Mouse (Mus musculus) kidney, embryonic 14.5 days (tissue): ENCODE results near the gene Cotl1. TPM values are rescaled to one million over a fixed set of nuclear protein-coding genes. Genes with fewer than 3 reads are reported as not detected.

Experiments used
- ATAC-seq: fragments of 200-750 bp; cut with Nextera tagmentation; 2 replicates; pipeline ENCODE4 v1.8.0; 2017; ENCODE audit warnings: moderate number of reproducible peaks, mild to moderate bottlenecking, moderate TSS enrichment, moderate library complexity; ENCODE audit not compliant: low FRiP score, low TSS enrichment
- H3K27ac ChIP-seq: fragments of 300-500 bp; sonication (generic); 2 replicates; pipeline ENCODE4 v1.5.1; 2014; ENCODE audit warnings: low read depth, mild to moderate bottlenecking, low read length, moderate library complexity, mixed read lengths
- H3K27me3 ChIP-seq: fragments of 300-500 bp; sonication (generic); 2 replicates; pipeline ENCODE4 v1.6.1; 2014; ENCODE audit warnings: mild to moderate bottlenecking, low read length; ENCODE audit not compliant: control insufficient read depth, insufficient read depth
- H3K36me3 ChIP-seq: fragments of 300-500 bp; sonication (generic); 2 replicates; pipeline ENCODE4 v1.6.1; 2014; ENCODE audit warnings: low read length, mixed read lengths; ENCODE audit not compliant: control insufficient read depth, insufficient read depth
- H3K4me1 ChIP-seq: fragments of 300-500 bp; sonication (generic); 2 replicates; pipeline ENCODE4 v1.6.1; 2014; ENCODE audit warnings: low read length, mixed read lengths; ENCODE audit not compliant: control insufficient read depth, insufficient read depth
- H3K4me2 ChIP-seq: fragments of 300-500 bp; sonication (generic); replicated peaks from 2 replicates; pipeline ENCODE4 v1.6.1; 2014; ENCODE audit warnings: low read depth, mild to moderate bottlenecking, low read length
- H3K4me3 ChIP-seq: fragments of 300-500 bp; sonication (generic); 2 replicates; pipeline ENCODE4 v1.5.1; 2014; ENCODE audit warnings: mild to moderate bottlenecking, low read length
- H3K9ac ChIP-seq: fragments of 300-500 bp; sonication (generic); 2 replicates; pipeline ENCODE4 v1.6.1; 2014; ENCODE audit warnings: low read depth, mild to moderate bottlenecking, low read length, moderate library complexity
- H3K9me3 ChIP-seq: fragments of 300-500 bp; sonication (generic); 2 replicates; pipeline ENCODE4 v1.6.1; 2016; ENCODE audit warnings: low read length; ENCODE audit not compliant: control insufficient read depth
- WGBS: fragments of 180-500 bp; shearing (Covaris S2); extraction: QIAGEN DNeasy Blood & Tissue Kit; methylation state at CpG from one replicate; pipeline ENCODE4 v1.1.7; 2014; 5-methylcytosine and 5-hydroxymethylcytosine counted together
- polyA plus RNA-seq: library from polyadenylated mRNA; unstranded; fragments of >200 nt; fragmentation: Nextera tagmentation; extraction: Ambion mirVana; gene quantifications from 2 replicates; pipeline ENCODE4 v1.2.1, GENCODE M21; 2014

Cotl1 gene
- 239 and 329 TPM in 2 replicates for polyA plus RNA-seq

DNA sequence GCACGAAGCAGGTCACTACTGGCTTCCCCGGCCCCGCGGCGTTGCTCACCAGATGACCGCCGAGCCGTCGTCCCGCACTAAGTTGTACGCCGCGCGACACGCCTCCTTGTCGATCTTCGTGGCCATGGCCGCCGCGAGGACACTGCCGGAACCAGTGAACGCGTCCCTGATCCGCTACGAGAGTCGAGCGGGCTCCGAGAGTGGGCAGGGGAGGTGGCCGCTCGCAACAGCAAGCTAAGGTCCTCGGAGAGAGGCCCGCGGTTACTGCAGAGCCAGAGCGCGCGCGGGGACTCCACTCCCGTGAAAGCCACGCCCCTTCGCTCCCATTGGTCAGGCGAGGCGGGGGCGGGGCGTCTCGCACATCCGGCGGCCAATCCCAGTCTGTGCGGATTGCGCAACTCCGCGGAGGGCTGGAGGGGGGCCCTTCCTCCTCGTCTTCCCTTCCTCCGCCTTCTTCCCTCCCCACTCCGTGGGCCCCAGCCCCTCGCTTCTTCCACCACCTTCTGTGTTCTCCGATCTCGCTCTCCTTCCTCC, at the start of gene Cotl1:
TSS of gene Cotl1 (minus strand) at position 270 of the 534 bp plus-strand sequence.
- H3K4me2 ChIP-seq = peak within 1 kb of the TSS; percentile 62
- peak within 1 kb of the TSS; percentile 47 for H3K9ac ChIP-seq
- peaks cover 30% of the 10 kb centered on the region for H3K4me1 ChIP-seq
- peak within 1 kb of the TSS; percentile 2; the same call in 1 of the 2 replicates for H3K27ac ChIP-seq
- WGBS = under 1% methylated on average over 50 of the region's 57 CpGs
- H3K27me3 ChIP-seq = 0 out of 2 replicates have a peak, but pooled peaks cover 2% of the 10 kb centered on the region
- H3K9me3 ChIP-seq = no peaks in the 10 kb centered on the region
- no peaks in the 10 kb centered on the region for H3K36me3 ChIP-seq
- peak; percentile 94 for ATAC-seq
- peak within 1 kb of the TSS; percentile 58 for H3K4me3 ChIP-seq

DNA sequence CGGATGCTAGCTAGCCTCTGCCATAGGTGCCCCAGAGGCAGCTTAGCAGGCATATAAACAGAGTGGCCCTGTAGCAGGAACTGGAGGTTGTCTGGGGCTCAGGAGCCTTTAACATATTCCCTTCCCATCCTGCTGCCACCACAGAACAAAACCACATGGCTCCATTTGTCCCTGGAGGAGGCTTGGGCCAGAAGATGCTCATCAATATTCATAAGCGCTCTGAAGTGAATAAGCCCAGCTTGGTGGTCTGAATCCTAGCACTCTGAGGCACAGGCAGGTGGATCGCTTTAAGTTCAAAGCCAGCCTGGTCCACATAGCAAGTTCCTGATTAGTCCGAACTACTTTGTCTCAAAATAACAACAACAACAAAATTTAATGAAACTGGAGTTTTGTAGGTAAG, 47.7 kb upstream of the Cotl1 start:
- ATAC-seq = no peak

DNA sequence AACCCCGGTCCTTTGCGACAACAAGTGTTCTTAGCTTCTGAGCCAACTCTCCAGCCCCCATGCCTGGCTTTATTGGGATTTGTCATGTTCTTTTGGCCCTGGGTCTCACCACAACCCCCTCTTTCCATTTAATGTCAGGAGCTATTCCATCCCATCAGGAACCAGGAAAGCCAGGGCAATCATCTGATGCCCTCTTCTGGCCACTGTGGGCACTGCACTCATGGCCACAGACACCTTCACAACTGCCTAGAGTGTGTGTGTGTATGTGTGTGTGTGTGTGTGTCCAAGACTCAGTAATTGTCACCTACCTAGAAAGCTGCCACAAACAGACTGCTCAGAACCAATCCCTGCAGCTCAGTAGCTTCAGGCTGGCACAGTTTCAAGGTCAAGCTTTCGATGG, 46.8 kb upstream of the Cotl1 start:
- Histone ChIP-seq H3K4me1 (no peaks in the 10 kb centered on the region), H3K4me2 (no peak overlapping the region), H3K4me3 (no peak overlapping the region), H3K9ac (no peak overlapping the region), H3K27ac (no peak overlapping the region), H3K36me3 (no peaks in the 10 kb centered on the region), H3K27me3 (no peaks in the 10 kb centered on the region), H3K9me3 (no peaks in the 10 kb centered on the region)
- WGBS = 95% methylated on average over 3 of the region's 3 CpGs
- no peak; the same call in 1 of the 2 replicates for ATAC-seq

More for the DNA sequence above, 47.7 kb upstream of the Cotl1 start:
- no peak overlapping the region for H3K4me2 ChIP-seq
- H3K9ac ChIP-seq = no peak overlapping the region
- no peaks in the 10 kb centered on the region for H3K4me1 ChIP-seq
- no peaks in the 10 kb centered on the region for H3K9me3 ChIP-seq
- 68% methylated on average over 4 of the region's 4 CpGs for WGBS
- no peaks in the 10 kb centered on the region for H3K27me3 ChIP-seq
- no peak overlapping the region for H3K27ac ChIP-seq
- H3K4me3 ChIP-seq = no peak overlapping the region
- no peaks in the 10 kb centered on the region for H3K36me3 ChIP-seq

DNA sequence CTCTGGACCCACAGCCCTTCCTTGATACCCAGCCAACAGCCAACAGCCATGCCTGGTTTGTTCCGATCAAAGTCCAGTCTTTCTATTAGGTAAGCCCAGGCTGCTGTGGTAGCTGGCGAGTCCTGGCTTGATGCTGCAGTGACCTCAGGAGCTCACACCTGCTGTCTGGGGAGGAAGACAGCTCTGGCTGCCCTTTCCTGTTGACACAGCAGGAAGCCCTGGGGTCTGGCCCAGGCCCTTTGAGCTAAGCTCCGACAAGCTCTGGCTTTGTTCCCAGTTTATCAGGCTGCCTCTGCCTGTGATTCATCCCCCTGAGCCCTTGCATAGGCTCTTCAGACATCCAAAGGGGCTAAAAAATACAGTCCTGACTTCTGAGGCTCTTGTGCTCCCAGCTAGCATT, 45.3 kb upstream of the Cotl1 start:
- 0 out of 2 replicates have a peak overlapping the region, but pooled peaks have one; percentile 47 for H3K27ac ChIP-seq
- no peak overlapping the region for H3K4me2 ChIP-seq
- 35% methylated on average over 3 of the region's 3 CpGs for WGBS
- H3K4me3 ChIP-seq = no peak overlapping the region
- no peaks in the 10 kb centered on the region for H3K27me3 ChIP-seq
- H3K9ac ChIP-seq = no peak overlapping the region
- no peaks in the 10 kb centered on the region for H3K9me3 ChIP-seq
- no peaks in the 10 kb centered on the region for H3K4me1 ChIP-seq
- no peaks in the 10 kb centered on the region for H3K36me3 ChIP-seq
- ATAC-seq = peak; percentile 45; the same call in 1 of the 2 replicates

DNA sequence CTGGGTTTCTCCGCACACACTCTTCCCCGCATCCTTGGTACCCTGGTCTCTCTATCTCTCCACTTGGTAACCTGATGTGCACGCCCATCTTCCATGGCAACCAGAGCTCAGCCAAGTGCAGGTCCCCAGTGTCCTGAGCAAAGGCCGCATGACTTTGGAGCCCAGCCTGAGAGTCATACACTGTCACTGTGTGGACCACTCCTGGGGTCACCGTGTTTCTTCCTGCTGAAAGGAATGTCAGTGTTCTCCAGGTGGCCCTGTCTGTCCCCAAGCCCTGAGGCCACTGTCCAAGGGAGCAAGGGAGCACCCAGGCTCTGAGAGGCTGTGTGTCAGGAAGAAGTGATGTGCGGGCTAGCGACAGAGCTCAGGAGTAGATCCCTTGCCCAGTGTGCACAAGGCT, 42.9 kb upstream of the Cotl1 start:
- no peak for ATAC-seq
- WGBS = 93% methylated on average over 7 of the region's 7 CpGs
- Histone ChIP-seq H3K4me1 (no peaks in the 10 kb centered on the region), H3K9ac (no peak overlapping the region), H3K9me3 (no peaks in the 10 kb centered on the region), H3K27me3 (no peaks in the 10 kb centered on the region), H3K4me3 (no peak overlapping the region), H3K4me2 (no peak overlapping the region), H3K36me3 (no peaks in the 10 kb centered on the region), H3K27ac (no peak overlapping the region)

DNA sequence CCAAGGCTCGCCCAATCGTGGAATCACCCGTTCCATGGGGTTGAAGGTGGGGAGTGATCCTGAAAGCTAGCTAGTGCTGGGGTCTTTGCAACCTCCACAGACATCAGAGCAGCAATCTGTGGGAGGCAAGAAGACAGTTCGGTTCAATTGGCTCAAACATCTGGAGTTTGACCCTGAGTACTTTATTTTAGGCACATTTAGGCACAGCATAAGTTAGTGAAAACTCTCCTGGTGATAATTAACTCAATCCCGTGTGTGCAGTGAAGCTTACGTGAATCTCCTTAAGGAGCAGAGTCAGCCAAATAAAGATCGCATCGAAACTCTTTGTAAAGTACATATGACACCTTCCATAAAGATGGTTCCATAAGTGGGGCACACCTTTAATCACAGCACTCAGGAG, 41.6 kb upstream of the Cotl1 start:
- Histone ChIP-seq H3K27ac (no peak overlapping the region), H3K4me1 (no peaks in the 10 kb centered on the region), H3K4me2 (no peak overlapping the region), H3K9ac (no peak overlapping the region), H3K9me3 (no peaks in the 10 kb centered on the region), H3K27me3 (no peaks in the 10 kb centered on the region), H3K4me3 (no peak overlapping the region), H3K36me3 (no peaks in the 10 kb centered on the region; the same call in 1 of the 2 replicates)
- ATAC-seq = no peak
- 42% methylated on average over 8 of the region's 8 CpGs for WGBS

DNA sequence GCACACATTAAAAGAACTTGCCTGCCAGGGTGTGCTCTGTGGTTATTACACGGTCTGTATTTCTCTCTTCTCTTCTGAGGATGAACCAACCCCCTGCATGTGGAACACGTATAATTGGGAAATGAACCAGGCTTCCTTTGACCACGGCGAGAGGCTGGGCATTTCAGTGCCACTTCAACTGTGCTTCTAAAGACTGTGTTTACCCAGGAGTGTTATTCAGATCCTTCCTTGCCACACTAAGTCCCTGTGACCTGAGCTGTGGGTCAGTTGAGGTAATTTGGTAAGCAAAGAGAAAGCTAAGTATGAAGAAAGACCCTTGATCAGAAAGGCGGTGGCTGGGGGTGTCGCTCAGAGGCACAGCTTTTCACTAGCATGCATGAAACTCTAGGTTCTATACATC, 41.0 kb upstream of the Cotl1 start:
- whole genome bisulfite sequencing = 80% methylated on average over 6 of the region's 6 CpGs
- Histone ChIP-seq H3K9me3 (no peaks in the 10 kb centered on the region), H3K36me3 (no peaks in the 10 kb centered on the region; the same call in 1 of the 2 replicates), H3K27ac (no peak overlapping the region), H3K4me2 (no peak overlapping the region), H3K4me3 (no peak overlapping the region), H3K4me1 (no peaks in the 10 kb centered on the region), H3K9ac (no peak overlapping the region), H3K27me3 (no peaks in the 10 kb centered on the region)
- ATAC-seq = no peak

DNA sequence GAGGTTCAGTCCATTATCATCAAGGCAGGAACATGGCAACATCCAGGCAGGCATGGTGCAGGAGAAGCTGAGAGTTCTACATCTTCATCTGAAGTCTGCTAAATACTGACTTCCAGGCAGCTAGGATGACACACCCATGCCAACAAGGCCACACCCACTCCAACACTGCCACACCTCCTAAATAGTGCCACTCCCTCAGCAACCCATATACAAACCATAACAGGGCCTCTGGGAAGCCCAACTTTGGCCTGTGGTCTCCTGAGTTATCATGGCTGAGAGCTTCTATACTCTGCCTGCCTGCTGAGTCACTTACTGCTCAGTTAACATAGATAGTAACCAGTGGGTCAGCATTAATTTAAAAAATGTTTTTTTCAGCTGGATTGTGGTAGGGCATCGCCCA, 32.8 kb upstream of the Cotl1 start:
- no peak overlapping the region for H3K9ac ChIP-seq
- peaks cover 31% of the 10 kb centered on the region for H3K36me3 ChIP-seq

DNA sequence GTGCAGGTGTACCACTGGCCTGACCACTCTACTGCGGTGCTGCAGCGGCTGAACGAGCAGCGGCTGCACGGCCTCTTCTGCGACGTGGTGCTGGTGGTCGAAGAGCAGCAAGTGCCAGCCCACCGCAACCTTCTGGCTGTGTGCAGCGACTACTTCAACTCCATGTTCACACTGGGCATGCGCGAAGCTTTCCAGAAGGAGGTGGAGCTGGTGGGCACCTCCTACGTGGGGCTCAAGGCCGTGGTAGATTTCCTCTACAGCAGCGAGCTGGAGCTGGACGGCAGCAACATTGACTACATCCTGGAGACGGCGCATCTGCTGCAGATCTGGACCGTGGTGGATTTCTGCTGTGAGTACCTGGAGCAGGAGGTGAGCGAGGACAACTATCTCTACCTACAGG, 29.3 kb upstream of the Cotl1 start:
- WGBS = 81% methylated on average over 20 of the region's 20 CpGs
- ATAC-seq = no peak
- no peak overlapping the region for H3K27ac ChIP-seq
- no peak overlapping the region for H3K9ac ChIP-seq
- H3K27me3 ChIP-seq = no peaks in the 10 kb centered on the region
- peaks cover 31% of the 10 kb centered on the region for H3K36me3 ChIP-seq
- peaks cover 9% of the 10 kb centered on the region for H3K9me3 ChIP-seq
- H3K4me3 ChIP-seq = no peak overlapping the region
- H3K4me2 ChIP-seq = no peak overlapping the region
- no peaks in the 10 kb centered on the region for H3K4me1 ChIP-seq

More for the DNA sequence above, 32.8 kb upstream of the Cotl1 start:
- no peak overlapping the region for H3K4me3 ChIP-seq
- H3K9me3 ChIP-seq = peaks cover 9% of the 10 kb centered on the region
- H3K27ac ChIP-seq = no peak overlapping the region
- no peak for ATAC-seq
- H3K4me2 ChIP-seq = no peak overlapping the region
- WGBS = 85% methylated on average over 1 of the region's 1 CpGs
- H3K27me3 ChIP-seq = no peaks in the 10 kb centered on the region
- no peaks in the 10 kb centered on the region for H3K4me1 ChIP-seq
